Mouse (Mus musculus): Measurements from ENCODE around the gene Btbd18.

- TF ChIP-seq CTCF (IDR thresholded peaks at IDR 0.05; ENCODE audit: extremely low read depth, insufficient read depth, low read length), result no peak
- no peak for TF ChIP-seq POLR2A (IDR thresholded peaks at IDR 0.05; ENCODE audit: extremely low read depth, insufficient read depth, low read length)
Observed at GRCm38 (mm10) chr2:84612764-84613163, 46.1 kb upstream of the Btbd18 start.
